Mouse (Mus musculus) spleen, adult 18-20 months (tissue): ENCODE measurements around the gene Nup93.

Experiments used
- DNase-seq, 2 experiments: peaks; one replicate each; pipeline ENCODE4 v3.0.0; 2022; ENCODE audit warnings: mixed read lengths in 2 of 2

Nup93 gene

DNA sequence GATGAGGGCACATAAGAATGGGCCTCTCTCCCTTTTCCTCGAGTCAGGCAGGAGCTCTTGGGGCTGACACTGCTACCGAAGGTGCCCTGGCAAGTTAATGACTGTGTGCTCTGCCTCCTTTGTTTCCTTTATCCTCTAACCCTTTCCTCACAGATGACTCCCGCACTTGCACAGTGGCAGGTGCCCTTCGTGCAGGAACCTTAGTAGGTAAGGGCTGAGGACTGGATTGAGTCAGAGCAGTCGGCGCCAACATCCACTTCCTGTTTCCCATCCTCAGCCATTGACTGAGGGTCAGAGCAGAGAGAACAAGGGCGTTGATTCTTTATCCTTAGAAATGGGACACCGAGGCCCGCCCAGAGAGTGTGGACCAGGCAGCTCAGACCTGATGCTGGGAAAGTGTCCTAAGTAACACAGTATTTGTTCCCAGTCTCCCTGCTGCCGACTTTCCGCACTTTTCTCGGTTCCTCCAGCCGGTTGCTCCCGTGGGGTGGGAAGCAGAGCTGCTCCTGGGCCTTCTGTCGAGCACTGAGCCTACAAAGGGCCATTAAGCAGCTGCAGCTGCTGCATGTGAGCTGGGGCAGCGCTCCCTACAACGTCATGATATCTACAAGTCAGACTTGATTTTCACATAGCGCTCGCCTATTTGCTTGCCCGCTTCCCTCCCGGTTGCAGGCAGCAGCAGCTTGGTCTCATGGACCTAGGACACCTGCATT, 26.9 kb upstream of the Nup93 start:
- no peak for DNase-seq

DNA sequence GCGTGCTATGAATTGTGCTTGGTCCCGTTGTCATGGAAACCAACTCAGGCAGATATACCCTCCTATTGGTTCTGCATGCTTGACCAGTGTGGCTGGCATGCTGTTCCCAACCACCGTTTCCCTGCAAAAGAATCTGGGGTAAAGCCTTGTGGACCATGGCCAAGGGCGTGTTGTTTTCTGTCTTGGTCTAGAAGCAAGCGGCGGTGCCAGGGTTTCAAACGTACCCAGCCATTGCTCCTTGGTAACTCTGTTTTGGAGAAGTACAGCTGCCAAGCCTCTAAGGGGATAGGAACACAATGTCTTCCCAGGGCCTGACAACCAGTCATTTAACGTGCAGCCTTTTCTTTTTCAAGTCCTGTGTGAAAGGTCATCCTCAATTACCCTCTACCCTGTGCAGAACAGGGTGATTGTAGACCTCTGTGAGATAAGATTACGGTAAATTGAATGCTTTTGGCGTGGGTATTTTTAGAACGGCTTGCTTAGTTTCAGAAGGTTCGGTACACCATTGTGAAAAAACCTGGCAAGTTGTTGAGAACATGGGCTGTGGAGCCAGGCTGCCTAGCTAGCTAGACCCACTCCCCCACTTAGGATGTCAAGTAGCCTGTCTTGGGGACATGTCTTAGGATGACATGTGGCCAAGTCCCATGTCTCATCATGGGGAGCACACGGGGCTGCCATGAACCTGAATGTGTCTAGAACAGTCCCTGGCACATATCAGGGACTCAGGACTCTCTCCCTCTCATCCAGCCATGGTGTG, 24.9 kb upstream of the Nup93 start:
- DNase-seq, result no peak

DNA sequence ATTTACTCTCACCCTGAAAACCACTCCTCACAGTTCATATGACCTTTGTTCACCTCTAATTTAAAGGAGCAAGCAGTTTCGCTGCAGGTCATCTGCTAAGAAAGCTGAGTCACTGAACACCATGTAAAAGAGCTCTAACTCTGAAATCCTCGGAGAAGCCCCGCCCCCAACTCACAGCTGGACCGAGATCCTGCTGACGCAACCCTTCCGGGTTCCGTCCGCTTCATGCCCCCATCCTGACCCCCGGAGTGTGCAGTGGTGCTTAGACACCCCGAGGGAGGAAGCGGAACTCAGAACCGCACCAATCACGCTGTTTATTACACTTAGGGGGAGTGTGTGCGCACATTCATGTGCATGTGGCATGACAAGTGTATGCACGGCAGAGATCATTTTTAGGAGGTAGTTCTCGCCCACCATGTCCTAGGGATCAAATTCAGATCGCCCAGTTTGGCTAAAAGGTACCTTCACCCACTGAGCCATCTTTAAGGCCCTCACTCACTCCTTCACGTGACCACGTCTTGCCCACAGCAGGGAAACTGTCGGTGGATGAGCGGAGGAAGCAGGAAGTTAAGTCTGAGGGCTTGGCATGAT, 23.2 kb upstream of the Nup93 start:
- peak; percentile 72 to 73 for DNase-seq

DNA sequence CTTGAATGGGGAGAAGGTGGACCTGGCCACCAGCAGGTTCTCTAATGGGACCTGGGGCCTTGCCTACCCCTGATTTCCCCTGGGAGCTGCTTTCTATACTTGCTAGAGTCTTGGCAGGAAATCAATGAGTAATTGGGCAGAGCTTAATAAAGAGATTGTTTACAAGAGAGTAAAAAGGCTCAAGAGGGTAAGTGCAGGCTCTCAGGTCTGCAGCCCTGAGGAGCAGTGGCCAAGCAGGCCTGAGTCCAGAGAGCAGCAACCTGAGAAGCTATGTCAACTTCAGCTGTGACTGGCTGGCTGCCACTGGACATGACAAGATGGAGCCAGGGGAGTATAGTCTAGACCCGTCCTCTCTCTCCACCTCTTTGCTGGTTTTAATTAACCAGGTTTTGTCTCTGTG, 21.4 kb upstream of the Nup93 start:
- no peak for DNase-seq

DNA sequence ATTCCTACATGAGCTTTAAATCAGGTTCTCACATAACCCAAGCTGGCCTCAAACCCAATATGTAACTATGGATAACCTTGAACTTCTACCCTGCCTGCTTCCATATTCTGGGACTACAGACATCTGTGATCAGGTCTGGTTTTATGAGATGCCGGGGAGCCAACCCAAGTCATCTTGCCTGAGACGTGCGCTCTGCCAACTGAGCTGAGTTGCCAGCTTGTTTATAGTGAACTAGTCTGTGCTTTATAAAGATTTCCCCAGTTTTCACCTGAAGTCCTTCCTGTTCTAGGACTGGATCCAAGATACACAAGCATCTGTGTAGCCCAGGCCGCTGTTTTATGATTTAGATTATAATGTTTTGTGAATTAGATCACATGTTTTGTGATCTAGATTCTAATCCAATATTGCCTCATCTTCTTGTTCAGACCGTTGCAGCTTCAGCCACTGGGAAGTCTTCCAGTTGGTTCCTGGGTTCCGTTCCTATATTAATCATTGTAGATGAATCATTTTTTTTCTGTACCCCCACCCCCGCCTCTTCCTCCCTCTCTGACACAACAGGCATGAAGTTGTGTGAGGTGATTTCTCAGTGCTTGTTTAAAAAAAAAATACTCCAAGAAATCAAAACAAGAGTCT, 19.7 kb upstream of the Nup93 start:
- DNase-seq, result no peak

DNA sequence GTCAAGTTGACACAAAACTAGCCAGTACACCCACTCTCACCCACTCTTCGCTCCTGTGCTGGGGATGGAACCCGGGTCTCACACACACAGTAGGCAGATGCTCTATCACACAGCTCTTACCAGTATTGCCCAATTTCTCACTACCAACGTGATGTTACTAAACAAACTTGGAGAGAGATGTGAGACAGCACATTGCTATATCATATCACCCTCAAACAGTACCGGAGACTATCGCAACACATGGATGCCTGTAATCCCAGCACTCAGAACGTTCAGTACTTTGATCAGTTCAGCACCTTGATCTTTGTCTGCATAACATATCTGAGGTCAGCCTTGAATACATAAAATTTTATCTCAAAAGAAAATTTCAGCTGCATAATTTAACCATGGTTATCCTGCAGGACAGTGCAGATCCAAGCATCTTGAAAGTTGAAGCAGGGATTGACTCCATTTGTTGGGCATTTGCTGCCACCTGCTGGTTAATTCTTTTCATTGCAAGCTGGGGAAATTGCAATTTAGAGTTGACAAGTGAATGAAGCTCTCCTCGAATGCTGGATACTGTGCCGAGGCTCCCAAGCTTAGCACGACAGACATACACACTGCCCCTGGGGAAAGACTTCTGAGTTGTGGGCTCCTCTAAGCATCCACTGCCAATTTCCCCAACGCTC, 15.0 kb upstream of the Nup93 start:
- DNase-seq, result peak in 1 of 2 experiments; percentile 55

DNA sequence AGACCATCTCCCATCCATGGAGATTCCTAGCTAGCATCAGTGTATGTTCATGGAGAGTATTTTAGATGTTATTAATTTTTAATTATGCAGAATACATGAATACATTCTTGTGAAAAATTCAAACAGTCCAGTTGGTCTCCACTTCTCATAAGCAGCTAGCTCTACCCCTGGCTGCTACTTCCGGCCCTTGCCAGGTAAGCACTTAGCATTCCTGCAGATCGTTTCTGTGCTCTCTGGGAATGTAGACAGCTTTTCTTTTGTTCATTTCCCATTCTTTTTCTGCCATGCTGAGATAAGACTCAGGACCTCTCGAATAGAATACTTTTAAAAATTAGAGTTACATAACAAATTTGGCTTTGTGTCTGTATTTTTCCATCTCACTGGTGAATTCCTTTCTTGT, 10.3 kb upstream of the Nup93 start:
- no peak for DNase-seq

DNA sequence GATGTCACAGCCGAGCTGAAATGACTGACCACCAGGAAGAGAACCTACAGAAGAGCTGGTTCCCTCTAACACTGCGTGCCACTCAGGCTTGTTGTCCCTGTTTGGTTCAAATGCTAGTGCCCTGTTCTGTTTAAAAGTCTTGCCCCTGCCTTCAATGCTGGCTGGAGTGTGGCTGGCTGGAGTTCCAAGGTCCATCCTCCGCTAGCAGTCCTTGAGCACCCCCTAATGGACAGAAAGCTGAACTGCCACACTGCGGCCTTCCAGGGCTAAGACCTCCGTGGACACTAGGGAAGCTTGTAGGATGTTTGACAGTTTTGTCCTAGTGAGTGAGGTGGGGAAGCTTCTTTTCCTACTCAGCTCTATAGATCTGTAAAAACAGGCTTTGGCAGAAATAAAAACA, 8.6 kb upstream of the Nup93 start:
- DNase-seq, result peak in 1 of 2 experiments; percentile 59

DNA sequence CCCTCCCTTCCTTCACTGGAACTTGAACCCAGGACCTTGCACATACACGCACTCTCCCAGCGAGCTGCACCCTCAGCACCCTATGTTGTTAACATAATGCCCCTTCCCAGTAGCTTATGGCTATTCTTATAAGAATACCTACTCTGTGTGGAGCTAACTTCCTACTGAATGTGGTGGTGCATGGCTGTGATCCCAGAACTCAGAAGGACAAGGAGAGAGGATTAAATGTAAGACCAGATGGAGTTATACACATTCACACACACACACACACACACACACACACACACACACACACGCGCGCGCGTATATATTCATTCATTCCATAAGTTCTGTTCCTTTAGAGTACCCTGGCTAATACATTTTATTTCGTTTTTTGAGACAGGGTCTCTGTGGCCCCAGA, 8.1 kb upstream of the Nup93 start:
- DNase-seq, result no peak

DNA sequence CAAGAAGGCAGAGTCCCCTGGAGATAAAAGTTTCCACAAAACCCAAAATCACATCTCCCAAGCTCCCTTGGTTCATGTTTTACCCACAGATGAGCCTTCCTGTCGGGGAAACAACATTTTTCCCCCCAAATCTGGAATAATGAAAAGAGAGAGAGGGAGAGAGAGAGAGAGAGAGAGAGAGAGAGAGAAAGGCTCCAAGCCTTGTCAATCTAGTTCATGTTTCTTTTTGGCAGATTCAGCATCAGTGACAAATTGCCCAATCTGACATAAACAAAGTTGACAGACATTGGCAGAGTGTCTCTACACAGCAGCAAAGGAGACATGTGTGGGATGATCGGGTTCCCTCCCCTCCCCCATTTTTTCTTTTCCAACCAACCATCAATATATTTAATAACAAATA, 6.9 kb upstream of the Nup93 start:
- DNase-seq, result no peak

DNA sequence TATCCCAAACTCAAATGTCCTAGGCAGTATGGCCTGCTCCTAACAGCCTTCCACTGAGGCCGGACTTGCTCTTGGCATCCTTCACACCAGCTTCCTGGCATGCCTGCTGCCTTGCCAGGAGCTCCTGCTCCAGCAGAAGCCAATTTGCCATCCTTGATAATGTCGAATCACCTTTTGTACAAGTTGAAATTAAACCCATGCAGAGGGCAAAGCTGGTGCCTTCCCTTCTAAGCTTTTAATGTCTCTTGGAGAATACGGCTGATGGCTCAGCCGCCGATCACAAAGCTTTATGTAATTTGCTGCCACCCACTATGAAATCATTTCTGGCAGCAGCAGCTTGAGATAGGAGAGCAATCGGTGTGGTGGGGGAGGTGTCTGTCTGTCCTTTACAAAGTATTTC, 4.7 kb upstream of the Nup93 start:
- no peak for DNase-seq

DNA sequence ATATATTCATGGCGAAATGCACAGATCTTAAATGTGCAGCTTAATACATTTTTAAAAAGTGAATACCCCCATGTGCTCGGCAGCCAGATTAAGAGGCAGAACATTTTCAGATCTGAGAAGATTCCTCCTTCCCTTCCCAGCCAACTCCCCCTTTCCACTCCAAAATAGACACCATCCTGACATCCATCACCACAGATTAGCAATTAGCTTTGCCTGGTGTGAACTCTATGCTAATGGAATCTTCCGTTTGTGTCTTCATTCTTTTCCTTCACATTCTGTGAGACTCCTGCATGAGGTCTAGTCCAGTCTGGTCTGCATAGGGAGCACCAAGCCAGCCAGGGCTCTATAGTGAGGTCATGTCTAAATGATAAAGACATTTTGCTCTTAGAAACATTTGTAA, 4.1 kb upstream of the Nup93 start:
- DNase-seq, result no peak

DNA sequence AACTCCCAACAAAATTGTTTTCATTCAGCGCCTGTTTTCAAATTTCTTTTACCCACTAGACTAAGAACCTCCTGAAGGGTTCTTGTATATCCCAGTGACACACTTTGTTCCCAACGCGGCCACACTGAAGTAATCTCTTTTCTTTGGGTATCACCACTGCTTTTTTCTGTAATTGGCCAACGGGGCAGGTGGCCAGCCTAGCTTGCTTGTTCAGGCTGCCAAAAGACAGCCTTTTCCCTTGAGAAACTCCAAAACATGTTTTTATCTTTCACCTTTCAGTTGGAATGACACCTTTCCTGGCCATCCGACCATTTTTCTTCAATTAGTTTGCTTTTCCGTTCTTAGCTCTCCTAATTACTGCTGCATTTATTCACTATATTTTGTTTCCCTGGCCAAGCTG, 545 bp upstream of the Nup93 start:
- DNase-seq, result no peak

DNA sequence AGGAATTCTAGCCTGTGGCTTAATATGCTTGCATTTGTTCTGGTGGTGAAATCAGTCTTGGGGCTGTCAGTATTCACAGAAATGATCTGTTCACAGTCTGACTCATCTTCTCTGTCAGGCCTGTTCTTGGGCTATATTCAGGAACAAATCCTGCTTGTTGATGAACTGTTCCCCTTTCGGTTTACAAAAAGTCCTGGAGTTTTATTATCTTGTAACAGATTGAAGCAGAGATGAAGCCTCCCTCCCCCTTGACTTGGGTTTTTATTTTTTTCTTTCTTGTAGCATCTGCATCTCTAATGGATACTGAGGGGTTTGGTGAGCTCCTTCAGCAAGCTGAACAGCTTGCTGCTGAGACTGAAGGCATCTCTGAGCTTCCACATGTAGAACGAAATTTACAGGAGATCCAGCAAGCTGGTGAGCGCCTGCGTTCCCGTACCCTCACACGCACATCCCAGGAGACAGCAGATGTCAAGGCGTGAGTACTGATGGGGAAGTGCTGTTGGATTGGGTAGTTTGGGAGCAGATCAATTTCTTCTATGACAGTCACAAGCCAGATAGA, 13.1 kb downstream of the Nup93 start:
- DNase-seq, result no peak

DNA sequence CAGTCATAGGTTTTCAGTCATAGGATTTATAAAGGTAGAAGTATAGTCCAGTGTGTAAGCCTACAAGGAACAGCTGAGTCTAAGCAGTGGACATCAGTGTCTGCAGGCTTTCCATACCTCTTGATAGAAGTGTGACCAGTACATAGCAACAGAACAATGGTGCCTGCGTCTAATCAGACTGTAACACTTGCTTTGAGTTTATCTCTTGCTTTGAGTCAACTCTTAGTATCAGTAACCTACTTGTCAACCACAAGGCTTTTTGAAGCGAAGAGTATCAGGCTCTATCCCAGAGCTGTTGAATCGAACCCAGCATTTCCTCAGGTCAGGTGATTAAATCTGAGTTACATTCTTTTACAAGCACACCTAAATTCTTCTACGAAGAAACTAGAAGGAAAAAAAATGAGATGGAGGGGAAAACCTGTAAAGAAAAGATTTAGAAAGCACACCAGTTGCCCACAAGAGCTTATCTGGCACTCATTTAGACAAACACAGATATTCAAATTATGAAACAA, 25.9 kb downstream of the Nup93 start:
- no peak for DNase-seq

DNA sequence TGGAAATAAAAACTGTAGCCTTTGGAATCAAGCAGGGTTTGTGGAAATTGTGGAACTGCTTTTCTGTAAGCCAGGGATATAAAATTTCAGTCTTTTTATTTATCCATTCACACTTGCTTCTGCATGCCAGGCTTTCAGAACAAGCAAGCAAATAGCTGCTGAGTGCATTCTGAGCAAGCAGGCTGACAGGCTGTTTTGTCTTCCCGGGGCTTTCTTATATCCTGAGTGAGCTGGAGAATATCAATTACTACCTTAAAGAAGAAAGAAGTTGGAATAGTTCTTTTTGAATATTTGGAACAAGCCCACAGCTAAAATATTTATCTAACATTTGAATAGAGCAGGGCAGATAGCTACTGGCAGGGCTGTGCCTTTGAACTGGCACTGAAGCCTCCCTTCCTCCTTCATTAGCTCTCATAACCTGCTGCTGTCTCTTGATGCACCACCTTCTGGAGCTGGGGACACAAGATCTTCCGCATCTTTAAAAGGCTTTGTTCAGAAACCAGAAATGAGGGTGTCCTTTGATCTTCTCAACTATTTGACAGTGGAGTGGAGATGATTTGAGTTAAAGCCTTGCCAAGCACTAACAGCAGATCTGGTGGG, 35.6 kb downstream of the Nup93 start:
- DNase-seq, result no peak

DNA sequence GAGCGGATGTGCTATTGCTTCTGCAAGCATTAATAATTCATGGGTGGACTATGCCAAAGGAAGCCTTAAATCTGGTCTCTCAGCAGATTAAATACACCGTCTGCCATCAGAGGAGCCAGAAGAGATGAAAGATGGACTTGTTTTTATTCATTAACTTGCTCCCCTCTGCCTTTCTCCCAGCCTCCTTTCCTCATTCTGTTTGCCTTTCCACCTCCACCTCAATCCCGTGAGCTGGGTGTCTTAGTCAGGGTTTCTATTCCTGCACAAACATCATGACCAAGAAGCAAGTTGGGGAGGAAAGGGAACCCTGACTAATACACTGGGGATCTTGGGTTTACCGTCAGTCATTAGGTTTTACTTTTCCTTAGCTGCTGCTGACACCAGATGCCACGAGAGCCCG, 44.5 kb downstream of the Nup93 start:
- no peak for DNase-seq

DNA sequence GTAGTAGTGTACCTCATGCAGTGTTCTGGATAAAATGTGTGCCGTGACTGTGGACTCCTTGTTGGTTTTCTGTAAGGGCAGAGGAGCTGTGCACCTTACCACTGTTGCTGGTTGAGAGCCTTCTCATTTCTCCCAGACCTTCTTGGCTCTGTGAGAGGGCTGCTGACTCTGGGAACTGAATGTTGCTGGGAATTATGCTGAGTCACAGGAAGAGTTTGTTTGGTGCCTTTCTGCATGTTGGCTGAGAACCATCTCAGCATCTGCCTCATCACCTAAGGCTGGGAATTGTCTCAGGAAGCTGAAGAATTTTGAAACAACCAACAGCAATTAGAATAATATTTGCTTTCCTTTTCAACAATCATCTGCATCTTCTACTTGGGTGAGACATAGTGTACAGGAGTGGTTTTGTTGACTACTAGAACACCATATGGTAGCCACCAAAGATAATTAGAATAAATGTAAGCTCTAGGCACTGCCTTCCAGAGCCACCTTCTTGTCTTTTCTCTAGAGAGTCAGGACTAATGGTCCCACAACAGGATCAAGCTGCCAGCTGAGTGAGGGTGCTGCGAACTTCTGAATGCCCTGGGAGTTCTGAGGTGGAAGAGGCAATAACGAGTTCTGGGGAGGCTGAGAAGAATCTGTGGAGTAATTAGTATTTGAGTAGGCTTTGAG, 48.4 kb downstream of the Nup93 start:
- no peak for DNase-seq

DNA sequence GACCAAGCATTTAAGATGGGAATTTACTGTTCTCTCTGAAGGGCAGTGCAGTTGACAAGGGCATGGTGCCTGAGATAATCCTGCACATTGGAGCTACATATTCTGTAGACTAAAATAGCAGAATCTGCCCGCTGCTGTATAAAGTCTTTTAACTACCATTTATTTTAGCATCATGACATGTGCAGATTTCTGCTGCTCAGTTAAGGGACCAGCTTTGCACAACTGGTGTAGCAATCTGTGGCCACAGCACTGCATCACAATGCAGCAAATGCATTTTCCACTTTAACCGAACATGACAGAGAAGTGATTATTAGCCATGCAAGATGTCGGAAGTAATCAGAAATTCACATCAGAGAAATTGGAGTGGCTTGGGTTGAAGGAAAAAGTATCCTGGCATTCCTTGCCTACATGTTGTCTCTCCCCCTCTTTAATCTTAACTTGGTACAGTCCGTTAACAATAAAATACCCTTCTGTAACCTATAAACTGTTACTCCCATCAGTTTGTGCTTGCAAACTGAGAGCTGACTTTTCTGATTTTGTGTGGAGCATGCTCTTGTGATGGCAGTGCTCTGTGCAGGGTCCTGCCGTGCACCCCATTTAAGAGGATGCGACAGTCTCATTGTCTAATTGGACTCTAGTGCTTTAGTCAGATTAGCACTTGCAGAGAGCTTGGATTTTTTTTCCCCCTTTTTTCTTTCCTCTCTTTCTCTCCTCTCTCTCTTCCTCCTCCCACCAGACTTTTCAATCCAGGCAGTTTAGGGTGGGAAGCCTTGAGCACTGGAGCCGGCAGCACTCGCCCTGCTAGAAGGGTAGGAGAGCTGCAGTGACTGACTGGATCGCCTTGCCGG, 52.2 kb downstream of the Nup93 start:
- DNase-seq, result no peak

DNA sequence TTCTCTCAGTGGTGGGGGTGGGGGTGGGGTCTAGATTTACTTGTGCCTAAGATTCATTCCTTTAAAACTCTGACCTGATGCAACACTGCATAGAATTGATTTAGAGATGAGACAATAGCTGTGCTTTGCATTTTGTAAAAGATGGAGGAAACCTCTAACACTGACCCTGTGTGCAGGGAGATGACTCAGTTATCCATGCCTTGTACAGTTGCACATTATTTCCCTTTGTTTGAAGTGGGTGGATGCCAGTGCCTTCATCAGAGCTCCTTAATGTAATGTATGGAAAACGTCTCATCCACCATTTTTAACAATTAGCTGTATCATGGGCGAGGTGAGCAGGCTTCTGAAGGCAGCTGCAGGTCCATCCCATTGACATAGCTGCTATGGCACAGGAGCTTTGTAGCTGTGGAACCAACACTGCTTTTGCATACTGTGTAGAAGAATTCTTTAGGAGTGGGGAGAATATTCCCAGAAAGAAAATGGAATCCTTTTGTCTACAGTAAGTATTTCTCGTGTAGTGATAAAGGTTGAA, 54.1 kb downstream of the Nup93 start:
- DNase-seq, result no peak
